Mouse (Mus musculus) forebrain, embryonic 16.5 days (tissue): ENCODE results near the gene Slc7a8. TPM values are rescaled to one million over a fixed set of nuclear protein-coding genes. Genes with fewer than 3 reads are reported as not detected.

Experiments used
- ATAC-seq: fragments of 200-750 bp; cut with Nextera tagmentation; 2 replicates; pipeline ENCODE4 v1.8.0; 2017; ENCODE audit warnings: mild to moderate bottlenecking, moderate library complexity
- H3K27ac ChIP-seq: fragments of 300-500 bp; sonication (generic); 2 replicates; pipeline ENCODE4 v1.5.1; 2014; ENCODE audit warnings: low read length, control low read depth
- H3K27me3 ChIP-seq: fragments of 300-500 bp; sonication (generic); replicated peaks from 2 replicates; pipeline ENCODE4 v1.6.1; 2014; ENCODE audit warnings: low read length; ENCODE audit not compliant: control insufficient read depth, insufficient read depth
- H3K36me3 ChIP-seq: fragments of 300-500 bp; sonication (generic); 2 replicates; pipeline ENCODE4 v1.6.1; 2014; ENCODE audit not compliant: control insufficient read depth, insufficient read depth
- H3K4me1 ChIP-seq: fragments of 300-500 bp; sonication (generic); replicated peaks from 2 replicates; pipeline ENCODE4 v1.6.1; 2014; ENCODE audit warnings: low read length; ENCODE audit not compliant: control insufficient read depth, insufficient read depth
- H3K4me2 ChIP-seq: fragments of 300-500 bp; sonication (generic); 2 replicates; pipeline ENCODE4 v1.6.1; 2014; ENCODE audit warnings: mild to moderate bottlenecking, low read length, control low read depth
- H3K4me3 ChIP-seq: fragments of 300-500 bp; sonication (generic); replicated peaks from 2 replicates; pipeline ENCODE4 v1.5.1; 2014; ENCODE audit warnings: mild to moderate bottlenecking, low read length, control low read depth
- H3K9ac ChIP-seq: fragments of 300-500 bp; sonication (generic); replicated peaks from 2 replicates; pipeline ENCODE4 v1.6.1; 2014; ENCODE audit warnings: low read depth, low read length, control low read depth
- H3K9me3 ChIP-seq: fragments of 300-500 bp; sonication (generic); 2 replicates; pipeline ENCODE4 v1.6.1; 2016; ENCODE audit warnings: low read length; ENCODE audit not compliant: control insufficient read depth
- WGBS: fragments of 180-500 bp; shearing (Covaris S2); extraction: QIAGEN DNeasy Blood & Tissue Kit; methylation state at CpG from one replicate; pipeline ENCODE4 v1.1.7; 2014; 5-methylcytosine and 5-hydroxymethylcytosine counted together
- polyA plus RNA-seq: library from polyadenylated mRNA; unstranded; fragments of >200 nt; fragmentation: Nextera tagmentation; extraction: Ambion mirVana; gene quantifications from 2 replicates; pipeline ENCODE4 v1.2.1, GENCODE M21; 2015

Slc7a8 gene
- polyA plus RNA-seq, 1 experiment from 2014 or later, result 8.7 TPM

DNA sequence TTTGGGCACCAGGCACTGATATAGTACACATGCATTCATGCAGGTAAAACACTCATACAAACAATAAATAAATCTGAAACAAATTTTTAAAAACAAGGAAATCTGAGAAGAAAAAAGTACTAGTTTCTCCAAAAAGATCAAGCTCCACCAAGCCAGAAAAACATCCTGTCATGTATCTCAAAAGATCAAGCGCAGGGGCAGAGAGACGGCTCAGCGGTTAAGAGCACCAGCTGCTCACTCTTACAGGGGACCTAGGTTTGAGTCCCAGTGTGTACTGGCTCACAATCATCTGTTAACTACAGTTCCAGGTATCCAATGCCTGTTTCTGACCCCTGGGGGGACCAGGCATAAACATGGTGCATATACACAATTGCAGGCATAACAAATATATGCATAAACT lies 99.3 kb downstream of the Slc7a8 start:
- Histone ChIP-seq H3K4me2 (no peak overlapping the region), H3K4me1 (peaks cover 16% of the 10 kb centered on the region), H3K9me3 (no peaks in the 10 kb centered on the region), H3K36me3 (peaks cover 11% of the 10 kb centered on the region), H3K27me3 (no peaks in the 10 kb centered on the region), H3K9ac (no peak overlapping the region), H3K27ac (no peak overlapping the region), H3K4me3 (no peak overlapping the region)
- no peak for ATAC-seq
- 83% methylated on average over 3 of the region's 3 CpGs for WGBS

DNA sequence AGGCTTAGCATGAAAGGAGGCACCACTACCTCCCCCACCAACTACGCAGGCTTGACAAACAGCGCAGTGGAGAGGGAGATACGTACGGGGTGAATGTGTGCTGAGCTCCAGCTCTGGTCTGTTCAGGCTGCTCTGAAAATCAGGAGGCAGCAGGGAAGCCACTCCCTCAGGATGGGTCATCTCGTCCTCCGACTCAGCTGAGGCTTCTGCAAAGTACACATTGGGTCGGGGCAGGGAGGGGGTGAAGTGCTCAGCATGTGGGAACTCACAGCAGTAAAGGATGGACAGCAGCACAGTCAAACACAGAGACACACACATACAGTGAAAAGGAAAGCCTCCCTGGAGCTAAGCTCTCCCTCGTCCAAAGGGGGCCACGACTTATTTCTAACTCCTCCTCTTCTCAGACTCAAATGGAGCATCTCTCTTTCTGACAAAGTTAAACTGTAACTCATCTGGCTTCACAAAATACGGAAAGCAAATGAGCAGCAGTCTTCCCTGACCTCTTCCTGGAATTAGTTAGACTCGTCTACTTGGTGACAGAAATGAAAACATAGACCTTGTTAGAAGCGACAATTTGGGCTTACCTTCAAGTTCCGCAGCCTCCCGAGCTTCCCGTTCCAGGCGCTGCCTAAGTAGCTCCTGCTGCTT lies 103.0 kb downstream of the Slc7a8 start:
- no peak for ATAC-seq
- H3K27ac ChIP-seq, result no peak overlapping the region
- no peak overlapping the region for H3K4me2 ChIP-seq
- 89% methylated on average over 16 of the region's 16 CpGs for WGBS
- no peaks in the 10 kb centered on the region for H3K9me3 ChIP-seq
- H3K4me3 ChIP-seq, result no peak overlapping the region
- no peak overlapping the region for H3K9ac ChIP-seq
- H3K27me3 ChIP-seq, result no peaks in the 10 kb centered on the region
- H3K36me3 ChIP-seq, result peaks cover 17% of the 10 kb centered on the region
- 0 out of 2 replicates have a peak, but pooled peaks cover 2% of the 10 kb centered on the region for H3K4me1 ChIP-seq

DNA sequence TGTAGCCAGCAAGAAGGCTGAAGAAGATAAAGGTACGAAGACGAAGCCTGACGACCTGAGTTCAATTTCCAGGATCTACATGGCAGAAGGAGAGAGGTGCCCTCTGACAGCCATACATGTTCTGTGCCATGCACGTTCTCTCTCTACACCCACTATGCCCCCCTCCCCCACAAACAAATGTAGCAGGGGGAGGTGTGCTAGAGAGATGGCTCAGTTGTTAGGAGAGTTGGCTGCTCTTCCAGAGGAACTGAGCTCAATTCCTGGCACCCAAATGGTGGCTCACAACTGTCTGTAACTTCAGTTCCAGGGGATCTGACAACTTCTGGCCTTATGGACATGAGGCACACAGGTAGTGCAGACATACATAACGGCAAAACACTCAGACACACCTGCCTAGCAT lies 105.5 kb downstream of the Slc7a8 start:
- H3K4me3 ChIP-seq, result no peak overlapping the region
- no peak for ATAC-seq
- 84% methylated on average over 5 of the region's 5 CpGs for WGBS
- peaks cover 24% of the 10 kb centered on the region for H3K36me3 ChIP-seq
- no peak overlapping the region for H3K4me2 ChIP-seq
- H3K27ac ChIP-seq, result no peak overlapping the region
- no peaks in the 10 kb centered on the region for H3K4me1 ChIP-seq
- no peaks in the 10 kb centered on the region for H3K9me3 ChIP-seq
- H3K9ac ChIP-seq, result no peak overlapping the region
- no peaks in the 10 kb centered on the region for H3K27me3 ChIP-seq

DNA sequence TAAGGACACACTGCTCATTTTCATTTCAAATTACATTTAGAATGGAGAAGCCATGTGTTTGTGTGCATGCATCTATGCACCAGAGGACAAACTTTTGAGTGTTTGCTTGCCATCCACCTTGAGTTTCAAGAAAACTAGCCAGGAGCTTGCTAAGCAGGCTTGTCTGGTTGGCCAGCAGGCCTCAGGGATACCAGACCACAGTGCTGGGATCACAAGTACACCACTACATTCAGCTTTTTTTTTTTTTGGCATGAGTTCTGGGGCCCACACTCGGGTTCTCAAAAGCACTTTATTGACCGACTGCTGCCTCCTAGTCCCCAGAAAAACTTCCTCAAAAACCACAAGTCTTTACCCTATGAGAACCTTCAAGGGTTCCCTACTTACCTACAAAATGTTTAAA lies 107.4 kb downstream of the Slc7a8 start:
- Histone ChIP-seq H3K9me3 (no peaks in the 10 kb centered on the region), H3K27me3 (no peaks in the 10 kb centered on the region), H3K4me2 (no peak overlapping the region), H3K27ac (no peak overlapping the region), H3K9ac (no peak overlapping the region), H3K4me1 (no peaks in the 10 kb centered on the region), H3K36me3 (peaks cover 26% of the 10 kb centered on the region), H3K4me3 (no peak overlapping the region)
- WGBS, result 68% methylated on average over 2 of the region's 2 CpGs
- no peak for ATAC-seq

Other genes with a start within 250 kb of the Slc7a8 start
- gene Haus4, start 227.3 kb downstream of the Slc7a8 start, polyA plus RNA-seq, result 25.9 and 29.2 TPM in 2 replicates
- gene Ajuba, start 204.4 kb downstream of the Slc7a8 start, polyA plus RNA-seq, result 8.1 and 8.2 TPM in 2 replicates
- 6.9 and 8.3 TPM in 2 replicates for gene 4931414P19Rik, start 176.0 kb downstream of the Slc7a8 start, polyA plus RNA-seq
- gene Psmb5, start 163.9 kb downstream of the Slc7a8 start, polyA plus RNA-seq, result 399 and 428 TPM in 2 replicates
- gene Psmb11, start 160.5 kb downstream of the Slc7a8 start, polyA plus RNA-seq, result not detected in 2 replicates
- 1.4 TPM in 1 of 2 replicates, not detected in the other for gene Gm17606, start 141.0 kb downstream of the Slc7a8 start, polyA plus RNA-seq
- 5.1 and 8.1 TPM in 2 replicates for gene Cdh24, start 140.6 kb downstream of the Slc7a8 start, polyA plus RNA-seq
- 72.8 and 76.3 TPM in 2 replicates for gene 1700123O20Rik, start 95.7 kb downstream of the Slc7a8 start, polyA plus RNA-seq
- 141 and 150 TPM in 2 replicates for gene Acin1, start 95.0 kb downstream of the Slc7a8 start, polyA plus RNA-seq
- gene Gm29776, start 83.1 kb downstream of the Slc7a8 start, polyA plus RNA-seq, result 0.14 and 0.16 TPM in 2 replicates
- gene Cebpe, start 69.8 kb downstream of the Slc7a8 start, polyA plus RNA-seq, result not detected in 2 replicates
- gene Rnf212b, start 32.2 kb upstream of the Slc7a8 start, polyA plus RNA-seq, result not detected in 2 replicates
- 12.1 and 13.4 TPM in 2 replicates for gene Homez, start 89.0 kb upstream of the Slc7a8 start, polyA plus RNA-seq
- gene Ppp1r3e, start 95.6 kb upstream of the Slc7a8 start, polyA plus RNA-seq, result 1.7 and 2.6 TPM in 2 replicates
- gene Bcl2l2, start 101.4 kb upstream of the Slc7a8 start, polyA plus RNA-seq, result 3.5 TPM in 2 replicates
- not detected in 2 replicates for gene Gm20521, start 101.5 kb upstream of the Slc7a8 start, polyA plus RNA-seq
- gene Pabpn1, start 110.6 kb upstream of the Slc7a8 start, polyA plus RNA-seq, result 122 and 150 TPM in 2 replicates
- 128 and 185 TPM in 2 replicates for gene Slc22a17, start 131.2 kb upstream of the Slc7a8 start, polyA plus RNA-seq
- gene Efs, start 144.2 kb upstream of the Slc7a8 start, polyA plus RNA-seq, result 24.2 and 28.7 TPM in 2 replicates
- gene Il25, start 150.7 kb upstream of the Slc7a8 start, polyA plus RNA-seq, result 0.46 and 0.53 TPM in 2 replicates
- 3.7 and 4.0 TPM in 2 replicates for gene Cmtm5, start 154.3 kb upstream of the Slc7a8 start, polyA plus RNA-seq
- gene Myh6, start 185.0 kb upstream of the Slc7a8 start, polyA plus RNA-seq, result 0.65 and 0.99 TPM in 2 replicates
- gene Gm17428, start 195.0 kb upstream of the Slc7a8 start, polyA plus RNA-seq, result not detected in 2 replicates
- 6.9 and 7.4 TPM in 2 replicates for gene Myh7, start 212.7 kb upstream of the Slc7a8 start, polyA plus RNA-seq
- gene Ngdn, start 233.5 kb upstream of the Slc7a8 start, polyA plus RNA-seq, result 58.8 and 61.2 TPM in 2 replicates